Mouse (Mus musculus): ENCODE results near the gene Gm7879. TPM values are rescaled to one million over a fixed set of nuclear protein-coding genes. Genes with fewer than 3 reads are reported as not detected.
"Not testable (repeated sequence)": the region's sequence is repeated elsewhere in the genome, so short reads cannot be mapped to it uniquely, and the experiment has no call there.

Gm7879 gene
- 0.70 and 1.3 TPM in 2 replicates for polyA plus RNA-seq (2014; fragmentation: Nextera tagmentation; extraction: Ambion mirVana)

GRCm38 (mm10) chr5:43912844-43913243 is at the start of gene Gm7879:
TSS of gene Gm7879 (plus strand) at chr5:43913144.
- 89% methylated on average over 4 of the region's 4 CpGs for WGBS
- H3K9me3 ChIP-seq (ENCODE audit: control insufficient read depth, low read depth, low read length); H3K4me3 ChIP-seq (ENCODE audit: low read depth, low read length); H3K4me2 ChIP-seq (replicated peaks; ENCODE audit: low read depth, low read length); H3K27ac ChIP-seq (ENCODE audit: low read length); H3K27me3 ChIP-seq (ENCODE audit: control insufficient read depth, insufficient read depth, low read length); H3K4me1 ChIP-seq (ENCODE audit: control insufficient read depth, insufficient read depth, low read length); H3K36me3 ChIP-seq (ENCODE audit: control insufficient read depth, insufficient read depth, low read length); ATAC-seq (ENCODE audit: insufficient number of reproducible peaks, insufficient read depth, low FRiP score, low read depth); H3K9ac ChIP-seq (replicated peaks; ENCODE audit: low read depth, low read length): not testable (repeated sequence)

GRCm38 (mm10) chr5:43863642-43864041 is 49.3 kb upstream of the Gm7879 start:
- no peaks in the 10 kb centered on the region for H3K4me1 ChIP-seq (ENCODE audit: control insufficient read depth, insufficient read depth, low read length)
- H3K4me2 ChIP-seq (replicated peaks; ENCODE audit: low read depth, low read length): no peak overlapping the region
- ATAC-seq (ENCODE audit: insufficient number of reproducible peaks, insufficient read depth, low FRiP score, low read depth): peak; percentile 46; the same call in 1 of the 2 replicates
- H3K9me3 ChIP-seq (ENCODE audit: control insufficient read depth, low read depth, low read length): no peaks in the 10 kb centered on the region
- H3K4me3 ChIP-seq (ENCODE audit: low read depth, low read length): no peak overlapping the region
- H3K27me3 ChIP-seq (ENCODE audit: control insufficient read depth, insufficient read depth, low read length): no peaks in the 10 kb centered on the region
- H3K36me3 ChIP-seq (ENCODE audit: control insufficient read depth, insufficient read depth, low read length): no peaks in the 10 kb centered on the region
- 41% methylated on average over 6 of the region's 6 CpGs for WGBS
- no peak overlapping the region for H3K9ac ChIP-seq (replicated peaks; ENCODE audit: low read depth, low read length)
- no peak overlapping the region for H3K27ac ChIP-seq (ENCODE audit: low read length)

- Histone ChIP-seq H3K27me3 (ENCODE audit: control insufficient read depth, insufficient read depth, low read length) (no peaks in the 10 kb centered on the region), H3K9me3 (ENCODE audit: control insufficient read depth, low read depth, low read length) (no peaks in the 10 kb centered on the region), H3K4me3 (ENCODE audit: low read depth, low read length) (no peak overlapping the region), H3K9ac (replicated peaks; ENCODE audit: low read depth, low read length) (no peak overlapping the region), H3K36me3 (ENCODE audit: control insufficient read depth, insufficient read depth, low read length) (no peaks in the 10 kb centered on the region), H3K4me2 (replicated peaks; ENCODE audit: low read depth, low read length) (no peak overlapping the region), H3K4me1 (ENCODE audit: control insufficient read depth, insufficient read depth, low read length) (0 out of 2 replicates have a peak, but pooled peaks cover 4% of the 10 kb centered on the region), H3K27ac (ENCODE audit: low read length) (no peak overlapping the region)
- 63% methylated on average over 2 of the region's 2 CpGs for WGBS
- ATAC-seq (ENCODE audit: insufficient number of reproducible peaks, insufficient read depth, low FRiP score, low read depth): no peak
These were observed 47.6 kb upstream of the Gm7879 start for GRCm38 (mm10) chr5:43865316-43865715.

- no peaks in the 10 kb centered on the region for H3K9me3 ChIP-seq (ENCODE audit: control insufficient read depth, low read depth, low read length)
- H3K27ac ChIP-seq (ENCODE audit: low read length): peak within 1 kb of the TSS; percentile 33
- no peak for ATAC-seq (ENCODE audit: insufficient number of reproducible peaks, insufficient read depth, low FRiP score, low read depth)
- H3K4me2 ChIP-seq (replicated peaks; ENCODE audit: low read depth, low read length): peak within 1 kb of the TSS; percentile 66
- H3K4me1 ChIP-seq (ENCODE audit: control insufficient read depth, insufficient read depth, low read length): 0 out of 2 replicates have a peak, but pooled peaks cover 4% of the 10 kb centered on the region
- H3K27me3 ChIP-seq (ENCODE audit: control insufficient read depth, insufficient read depth, low read length): no peaks in the 10 kb centered on the region
- H3K36me3 ChIP-seq (ENCODE audit: control insufficient read depth, insufficient read depth, low read length): no peaks in the 10 kb centered on the region
- H3K9ac ChIP-seq (replicated peaks; ENCODE audit: low read depth, low read length): peak within 1 kb of the TSS; percentile 28; the same call in 1 of the 2 replicates
- peak within 1 kb of the TSS; percentile 34 for H3K4me3 ChIP-seq (ENCODE audit: low read depth, low read length)
These were observed 44.7 kb upstream of the Gm7879 start, which contains the start of gene Cd38 for GRCm38 (mm10) chr5:43868253-43868652. TSS of gene Cd38 (plus strand) at chr5:43868553.

GRCm38 (mm10) chr5:43868711-43869600 is 44.0 kb upstream of the Gm7879 start:
- ATAC-seq (ENCODE audit: insufficient number of reproducible peaks, insufficient read depth, low FRiP score, low read depth): no peak
- H3K27ac ChIP-seq (ENCODE audit: low read length): peak overlapping the region; percentile 33
- H3K4me1 ChIP-seq (ENCODE audit: control insufficient read depth, insufficient read depth, low read length): 0 out of 2 replicates have a peak, but pooled peaks cover 4% of the 10 kb centered on the region
- H3K4me2 ChIP-seq (replicated peaks; ENCODE audit: low read depth, low read length): peak overlapping the region; percentile 66
- H3K4me3 ChIP-seq (ENCODE audit: low read depth, low read length): peak overlapping the region; percentile 34
- H3K9ac ChIP-seq (replicated peaks; ENCODE audit: low read depth, low read length): peak overlapping the region; percentile 28; the same call in 1 of the 2 replicates
- H3K36me3 ChIP-seq (ENCODE audit: control insufficient read depth, insufficient read depth, low read length): no peaks in the 10 kb centered on the region
- 5% methylated on average over 28 of the region's 28 CpGs for WGBS
- H3K27me3 ChIP-seq (ENCODE audit: control insufficient read depth, insufficient read depth, low read length): no peaks in the 10 kb centered on the region
- no peaks in the 10 kb centered on the region for H3K9me3 ChIP-seq (ENCODE audit: control insufficient read depth, low read depth, low read length)

- H3K4me1 ChIP-seq (ENCODE audit: control insufficient read depth, insufficient read depth, low read length): 0 out of 2 replicates have a peak, but pooled peaks cover 4% of the 10 kb centered on the region
- no peaks in the 10 kb centered on the region for H3K27me3 ChIP-seq (ENCODE audit: control insufficient read depth, insufficient read depth, low read length)
- no peak overlapping the region for H3K4me3 ChIP-seq (ENCODE audit: low read depth, low read length)
- 68% methylated on average over 1 of the region's 1 CpGs for WGBS
- H3K27ac ChIP-seq (ENCODE audit: low read length): no peak overlapping the region
- no peak overlapping the region for H3K9ac ChIP-seq (replicated peaks; ENCODE audit: low read depth, low read length)
- no peak overlapping the region for H3K4me2 ChIP-seq (replicated peaks; ENCODE audit: low read depth, low read length)
- no peaks in the 10 kb centered on the region for H3K36me3 ChIP-seq (ENCODE audit: control insufficient read depth, insufficient read depth, low read length)
- no peaks in the 10 kb centered on the region for H3K9me3 ChIP-seq (ENCODE audit: control insufficient read depth, low read depth, low read length)
- ATAC-seq (ENCODE audit: insufficient number of reproducible peaks, insufficient read depth, low FRiP score, low read depth): no peak
These were observed 41.1 kb upstream of the Gm7879 start for GRCm38 (mm10) chr5:43871845-43872244.

- Histone ChIP-seq H3K9ac (replicated peaks; ENCODE audit: low read depth, low read length) (no peak overlapping the region), H3K36me3 (ENCODE audit: control insufficient read depth, insufficient read depth, low read length) (no peaks in the 10 kb centered on the region), H3K4me3 (ENCODE audit: low read depth, low read length) (no peak overlapping the region), H3K27me3 (ENCODE audit: control insufficient read depth, insufficient read depth, low read length) (no peaks in the 10 kb centered on the region), H3K4me2 (replicated peaks; ENCODE audit: low read depth, low read length) (no peak overlapping the region), H3K9me3 (ENCODE audit: control insufficient read depth, low read depth, low read length) (no peaks in the 10 kb centered on the region), H3K4me1 (ENCODE audit: control insufficient read depth, insufficient read depth, low read length) (0 out of 2 replicates have a peak, but pooled peaks cover 4% of the 10 kb centered on the region), H3K27ac (ENCODE audit: low read length) (no peak overlapping the region)
- no peak for ATAC-seq (ENCODE audit: insufficient number of reproducible peaks, insufficient read depth, low FRiP score, low read depth)
- 65% methylated on average over 1 of the region's 1 CpGs for WGBS
These were observed 40.3 kb upstream of the Gm7879 start for GRCm38 (mm10) chr5:43872652-43873051.

GRCm38 (mm10) chr5:43882034-43882433 is 30.9 kb upstream of the Gm7879 start:
- no peaks in the 10 kb centered on the region for H3K27me3 ChIP-seq (ENCODE audit: control insufficient read depth, insufficient read depth, low read length)
- ATAC-seq (ENCODE audit: insufficient number of reproducible peaks, insufficient read depth, low FRiP score, low read depth): no peak
- no peaks in the 10 kb centered on the region for H3K4me1 ChIP-seq (ENCODE audit: control insufficient read depth, insufficient read depth, low read length)
- no peak overlapping the region for H3K4me2 ChIP-seq (replicated peaks; ENCODE audit: low read depth, low read length)
- H3K4me3 ChIP-seq (ENCODE audit: low read depth, low read length): no peak overlapping the region
- WGBS: 86% methylated on average over 3 of the region's 3 CpGs
- H3K36me3 ChIP-seq (ENCODE audit: control insufficient read depth, insufficient read depth, low read length): no peaks in the 10 kb centered on the region
- H3K9ac ChIP-seq (replicated peaks; ENCODE audit: low read depth, low read length): no peak overlapping the region
- H3K27ac ChIP-seq (ENCODE audit: low read length): no peak overlapping the region
- no peaks in the 10 kb centered on the region for H3K9me3 ChIP-seq (ENCODE audit: control insufficient read depth, low read depth, low read length)
